Mouse (Mus musculus): ENCODE data around the gene Jakmip3. TPM values are rescaled to one million over a fixed set of nuclear protein-coding genes. Genes with fewer than 3 reads are reported as not detected.

Gene Jakmip3
- total RNA-seq, 2 experiments from 2014 or later: not detected

DNA sequence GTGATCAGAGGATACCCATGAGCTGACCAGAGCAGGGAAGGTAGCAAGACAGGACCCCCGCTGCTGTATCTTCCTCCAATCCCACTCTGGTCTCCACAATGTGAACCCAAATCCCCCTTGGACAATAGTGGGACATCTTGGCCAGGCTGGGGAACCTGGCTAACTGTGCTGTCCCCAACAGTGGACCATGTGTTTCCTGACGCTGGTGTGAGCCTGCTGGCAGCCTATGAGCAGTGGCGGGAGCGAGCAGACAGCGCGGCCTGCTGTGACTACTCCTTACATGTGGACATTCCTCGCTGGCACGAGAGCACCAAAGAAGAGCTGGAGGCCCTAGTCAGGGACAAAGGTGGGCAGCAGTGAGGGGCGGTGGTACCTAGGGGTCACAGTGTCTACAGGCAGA lies 151.2 kb downstream of the Jakmip3 start:
- no peak for ATAC-seq (replicated peaks; ENCODE audit: low FRiP score, low TSS enrichment, poor library complexity, severe bottlenecking)

DNA sequence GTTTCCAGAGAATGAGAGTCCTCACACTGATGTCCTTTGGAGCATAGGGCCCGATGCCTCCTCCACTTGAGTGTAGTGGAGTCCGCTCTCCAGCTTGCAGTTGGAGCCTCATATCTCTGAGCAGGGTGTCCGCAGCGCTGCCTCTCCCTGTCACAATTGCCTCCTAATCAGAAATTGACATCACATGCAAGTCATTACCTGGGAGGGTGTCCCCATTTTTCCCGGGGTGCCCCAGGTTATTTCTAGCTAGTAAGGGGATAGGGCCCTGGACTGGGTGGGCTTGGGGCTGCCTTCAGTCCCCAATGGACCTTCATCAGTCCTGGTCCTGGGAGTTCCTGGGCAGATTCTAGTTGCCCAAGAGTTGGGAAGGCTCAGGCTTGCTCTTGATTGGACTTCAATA lies 152.1 kb downstream of the Jakmip3 start:
- ATAC-seq (replicated peaks; ENCODE audit: low FRiP score, low TSS enrichment, poor library complexity, severe bottlenecking): no peak

DNA sequence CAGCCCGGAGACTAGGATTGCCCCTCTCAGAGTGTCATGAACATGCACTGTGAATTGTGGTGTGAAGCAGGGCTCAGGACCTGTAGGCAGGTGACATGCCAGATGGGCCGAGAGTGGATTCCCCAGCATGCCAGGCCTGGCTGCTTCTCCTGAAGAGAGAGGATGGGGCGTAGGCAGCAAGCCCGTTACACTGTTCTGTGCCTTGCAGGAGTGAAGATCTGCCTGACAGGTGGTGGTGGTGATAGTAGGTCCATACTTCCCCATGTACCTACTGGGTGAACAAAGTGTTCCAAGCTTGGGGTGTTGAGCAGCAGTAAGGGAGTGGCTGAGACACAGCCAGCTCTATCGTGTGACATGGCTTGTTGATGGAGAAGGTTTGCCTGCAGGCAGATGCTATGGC lies 152.6 kb downstream of the Jakmip3 start:
- ATAC-seq (replicated peaks; ENCODE audit: low FRiP score, low TSS enrichment, poor library complexity, severe bottlenecking): no peak

DNA sequence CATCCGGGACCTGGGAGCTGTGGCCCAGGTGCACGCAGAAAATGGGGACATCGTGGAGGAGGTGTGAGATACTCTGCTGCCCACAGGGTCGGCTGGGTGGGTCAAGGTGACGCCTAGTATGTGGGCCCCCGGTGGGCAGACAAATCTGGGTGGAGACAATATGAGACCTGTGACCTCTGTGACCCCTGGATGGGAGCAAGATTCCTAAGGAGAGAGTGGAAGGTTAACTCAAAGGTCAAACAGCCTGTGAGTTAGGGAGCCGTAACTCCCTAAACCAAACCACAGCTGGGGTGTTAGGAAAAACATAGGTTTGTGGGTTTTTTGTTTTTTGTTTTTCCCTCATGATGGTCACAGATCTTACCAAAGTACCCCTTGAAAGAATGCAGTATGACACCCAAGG lies 153.3 kb downstream of the Jakmip3 start:
- no peak for ATAC-seq (replicated peaks; ENCODE audit: low FRiP score, low TSS enrichment, poor library complexity, severe bottlenecking)

DNA sequence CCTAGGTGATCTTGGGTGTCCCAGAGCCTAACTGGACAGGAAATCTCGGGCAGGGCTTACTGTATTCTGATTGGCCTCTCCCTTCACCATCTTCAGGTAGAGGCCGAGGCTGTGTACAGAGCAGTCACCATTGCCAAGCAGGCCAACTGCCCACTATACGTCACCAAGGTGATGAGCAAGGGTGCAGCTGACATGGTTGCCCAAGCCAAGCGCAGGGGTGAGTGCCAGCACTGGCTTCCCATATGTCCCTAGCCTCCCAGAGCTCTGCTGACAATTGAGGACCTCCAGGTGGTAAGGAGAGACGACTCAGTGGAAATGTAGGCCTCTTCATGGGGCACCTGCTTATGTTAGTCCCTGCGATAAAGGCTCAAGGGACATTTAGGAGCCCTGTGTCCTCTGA lies 154.2 kb downstream of the Jakmip3 start:
- no peak for ATAC-seq (replicated peaks; ENCODE audit: low FRiP score, low TSS enrichment, poor library complexity, severe bottlenecking)

DNA sequence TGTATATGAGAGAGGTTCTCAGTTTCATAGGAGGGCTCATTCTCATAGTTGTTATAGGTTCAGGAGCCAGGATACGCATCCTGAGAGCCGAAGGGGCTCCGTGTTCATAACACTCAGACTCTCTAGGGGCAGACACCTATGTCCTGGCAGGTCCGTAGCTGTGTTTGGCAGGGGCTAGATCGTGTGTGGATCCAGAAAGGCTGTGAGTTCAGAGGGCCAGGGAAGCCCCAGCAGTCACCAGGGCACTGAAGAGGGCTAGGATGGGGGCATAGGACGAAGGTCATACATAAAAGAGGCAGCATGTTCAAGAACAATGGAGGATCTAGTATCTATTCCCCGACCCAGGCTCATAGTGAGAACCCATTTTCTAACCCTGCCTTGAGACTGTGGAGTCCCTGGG lies 154.8 kb downstream of the Jakmip3 start:
- no peak for ATAC-seq (replicated peaks; ENCODE audit: low FRiP score, low TSS enrichment, poor library complexity, severe bottlenecking)

DNA sequence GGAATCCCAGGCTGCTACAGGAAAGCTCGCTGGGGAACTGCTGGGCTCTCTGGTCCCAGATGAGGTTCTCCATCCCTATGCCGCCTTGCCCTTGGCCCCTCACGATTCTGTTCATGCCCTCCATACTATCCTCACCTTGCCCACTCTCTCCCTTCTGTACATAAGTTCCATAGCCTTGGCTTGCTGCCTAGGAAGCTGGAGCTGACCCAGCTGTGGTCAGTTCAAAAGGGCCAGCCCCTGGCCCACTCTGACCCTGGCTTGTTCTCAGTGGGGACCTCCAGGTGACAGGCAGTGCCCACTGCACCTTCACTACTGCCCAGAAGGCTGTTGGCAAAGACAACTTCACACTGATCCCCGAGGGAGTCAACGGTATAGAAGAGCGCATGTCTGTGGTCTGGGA lies 155.9 kb downstream of the Jakmip3 start:
- ATAC-seq (replicated peaks; ENCODE audit: low FRiP score, low TSS enrichment, poor library complexity, severe bottlenecking): no peak

DNA sequence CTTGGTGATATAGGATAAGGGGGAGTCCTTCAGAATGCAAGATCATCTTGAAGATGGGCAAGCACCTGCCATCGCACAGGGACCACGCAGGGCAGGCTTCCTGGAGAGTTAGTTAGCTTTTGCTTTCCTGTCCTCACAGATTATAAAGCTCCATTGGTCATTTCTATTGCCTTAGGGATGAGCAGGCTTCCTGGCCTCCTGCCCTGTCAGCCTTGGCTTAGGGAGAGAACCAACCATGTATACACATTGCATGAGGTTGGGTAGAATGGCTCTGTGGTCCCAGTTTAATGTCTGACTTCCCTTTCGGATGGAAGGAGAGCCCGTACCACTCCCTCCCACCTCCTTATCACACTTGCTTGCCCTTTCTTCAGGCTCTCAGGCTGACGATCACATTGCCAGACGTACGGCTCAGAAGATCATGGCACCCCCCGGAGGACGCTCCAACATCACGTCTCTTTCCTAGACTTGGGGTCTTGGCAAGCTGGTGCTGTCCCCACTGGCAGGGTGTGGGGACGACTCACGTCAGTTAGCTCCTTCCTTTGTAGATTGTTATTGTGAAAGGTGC lies 160.1 kb downstream of the Jakmip3 start:
- ATAC-seq (replicated peaks; ENCODE audit: low FRiP score, low TSS enrichment, poor library complexity, severe bottlenecking): no peak

DNA sequence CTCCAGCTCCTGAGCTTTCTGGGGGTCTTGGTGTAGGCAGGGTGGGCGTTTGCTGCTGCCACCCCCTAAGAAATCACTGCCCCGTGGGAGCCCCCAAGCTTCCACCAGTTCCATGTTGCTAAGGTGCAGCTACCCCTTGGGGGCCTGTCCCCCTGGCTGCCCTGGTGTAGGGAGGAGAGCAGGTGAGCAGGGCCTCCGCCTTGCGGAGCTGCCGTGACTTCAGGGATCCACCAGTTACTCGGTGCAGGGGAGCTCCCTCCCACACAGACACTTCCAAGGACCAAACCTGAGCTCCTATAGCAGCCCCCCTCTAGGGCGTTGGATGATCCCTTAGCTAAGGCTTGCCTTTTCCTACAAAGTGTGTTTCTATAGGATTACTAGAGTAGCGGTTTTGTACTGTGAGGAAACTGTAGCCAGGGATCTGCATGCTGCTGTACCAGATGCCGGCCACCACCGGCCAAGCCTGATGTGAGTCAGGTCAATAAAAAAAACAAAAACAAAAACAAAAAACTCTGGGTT lies 160.8 kb downstream of the Jakmip3 start:
- ATAC-seq (replicated peaks; ENCODE audit: low FRiP score, low TSS enrichment, poor library complexity, severe bottlenecking): no peak

DNA sequence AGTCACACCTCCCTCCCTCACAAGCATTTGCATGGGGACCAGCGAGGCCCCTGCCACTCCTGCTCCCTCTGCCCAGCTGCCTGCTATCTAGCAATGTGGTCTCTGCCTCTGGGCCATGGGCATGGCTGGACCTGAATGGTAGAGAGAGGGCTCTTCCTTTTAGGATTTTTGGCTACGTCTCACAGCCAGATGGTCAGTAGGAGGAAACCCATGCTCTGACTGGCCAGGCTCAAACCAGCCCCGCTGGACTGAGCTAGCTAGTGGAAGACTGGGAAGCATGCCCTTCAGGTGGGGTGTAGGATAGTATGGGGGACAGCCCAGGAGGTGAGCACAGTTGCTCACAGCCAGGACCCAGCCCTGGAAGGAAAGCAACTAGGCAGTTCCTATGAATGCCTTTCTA lies 161.3 kb downstream of the Jakmip3 start:
- no peak for ATAC-seq (replicated peaks; ENCODE audit: low FRiP score, low TSS enrichment, poor library complexity, severe bottlenecking)

DNA sequence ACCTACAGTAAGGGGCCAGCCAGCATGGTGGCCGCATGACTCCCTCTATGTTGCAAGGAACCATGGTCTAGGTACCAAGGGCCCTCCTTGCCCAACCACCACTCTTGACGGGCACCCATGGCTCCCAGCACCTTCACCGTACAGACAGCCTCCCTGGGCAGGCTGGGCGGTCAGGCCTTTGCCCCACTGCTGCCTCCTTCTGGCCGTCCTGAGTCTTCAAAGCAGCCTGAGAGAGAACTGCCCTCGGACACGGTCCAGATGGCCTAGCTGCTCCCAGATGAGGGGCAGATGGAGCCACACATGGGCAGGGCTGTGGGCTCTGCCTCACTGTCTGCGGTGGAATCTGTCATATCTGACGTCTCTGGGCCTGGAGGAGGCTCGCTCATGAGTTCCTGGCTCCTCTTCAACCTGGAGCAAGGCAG lies 163.4 kb downstream of the Jakmip3 start:
- no peak for ATAC-seq (replicated peaks; ENCODE audit: low FRiP score, low TSS enrichment, poor library complexity, severe bottlenecking)

DNA sequence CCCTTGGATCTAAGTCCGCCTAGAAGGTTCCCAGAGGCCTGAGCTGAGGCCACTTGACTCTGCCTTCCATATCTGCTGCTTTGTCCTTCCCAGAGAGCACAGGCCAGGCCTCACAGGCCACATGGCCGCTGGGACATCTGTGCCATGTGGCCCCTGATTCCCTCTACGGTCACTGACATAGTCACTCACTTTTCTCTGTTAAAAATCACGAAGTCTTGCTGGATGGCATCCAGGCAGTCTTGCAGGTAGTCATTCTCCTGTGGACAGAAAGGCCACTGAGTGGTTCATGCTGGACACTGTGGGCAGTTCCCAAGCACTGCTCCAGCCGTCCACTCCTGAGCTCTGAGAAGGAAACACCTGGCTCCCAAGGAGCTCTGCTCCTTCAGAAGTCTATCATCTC lies 164.5 kb downstream of the Jakmip3 start:
- no peak for ATAC-seq (replicated peaks; ENCODE audit: low FRiP score, low TSS enrichment, poor library complexity, severe bottlenecking)

DNA sequence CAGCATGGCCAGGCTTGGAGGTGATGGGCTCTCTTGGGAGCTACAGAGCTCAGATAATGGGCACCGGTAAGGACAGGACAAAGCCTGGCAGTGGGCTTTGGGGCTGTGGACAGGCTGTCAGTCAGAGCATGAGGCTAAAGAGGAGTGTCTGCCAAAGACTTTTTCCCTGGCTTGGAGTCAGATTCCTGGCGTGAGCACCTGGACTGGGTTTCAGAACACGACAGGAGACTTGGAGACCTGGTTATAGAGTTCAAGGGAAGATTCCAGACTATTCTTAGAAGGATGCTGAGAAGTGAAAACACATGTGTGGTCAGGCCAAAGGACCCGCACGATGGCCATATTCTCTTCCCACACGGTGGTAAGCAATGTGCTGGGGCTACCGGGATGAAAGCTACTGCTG lies 165.2 kb downstream of the Jakmip3 start:
- ATAC-seq (replicated peaks; ENCODE audit: low FRiP score, low TSS enrichment, poor library complexity, severe bottlenecking): no peak

DNA sequence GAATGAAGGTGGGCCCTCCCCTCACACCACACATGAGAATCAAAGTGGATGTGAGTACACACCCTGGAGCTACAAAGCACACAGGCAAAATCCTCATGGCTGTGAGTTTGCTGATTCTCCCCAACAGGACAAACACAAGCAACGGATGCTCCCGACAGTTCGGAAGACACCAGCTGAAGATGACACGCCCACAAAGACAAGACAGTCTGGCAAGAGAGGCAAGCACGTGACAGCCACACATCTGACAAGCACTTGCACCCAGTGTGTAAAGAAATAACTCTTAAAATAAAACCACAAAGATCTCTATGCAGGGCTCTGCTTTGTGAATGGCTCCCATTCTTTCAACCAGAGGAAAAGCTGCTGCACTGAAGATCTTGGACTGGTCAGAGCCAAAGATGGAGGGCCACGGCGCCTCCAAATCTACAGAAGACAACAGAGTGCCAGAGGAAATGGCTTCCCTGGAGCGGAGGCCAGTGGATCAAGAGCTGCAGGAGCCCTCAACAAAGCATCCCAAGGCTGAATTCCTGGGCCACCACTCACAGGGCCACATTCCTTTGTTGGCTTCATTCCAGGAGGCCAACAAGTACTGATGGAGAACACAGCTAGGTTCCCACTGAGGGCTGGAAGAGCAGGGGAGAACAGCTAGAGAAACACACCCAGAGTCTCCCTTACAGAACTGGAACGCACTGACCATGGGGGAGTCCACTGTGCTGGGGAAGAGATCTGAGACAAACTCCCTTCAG lies 167.5 kb downstream of the Jakmip3 start:
- no peak for ATAC-seq (replicated peaks; ENCODE audit: low FRiP score, low TSS enrichment, poor library complexity, severe bottlenecking)

DNA sequence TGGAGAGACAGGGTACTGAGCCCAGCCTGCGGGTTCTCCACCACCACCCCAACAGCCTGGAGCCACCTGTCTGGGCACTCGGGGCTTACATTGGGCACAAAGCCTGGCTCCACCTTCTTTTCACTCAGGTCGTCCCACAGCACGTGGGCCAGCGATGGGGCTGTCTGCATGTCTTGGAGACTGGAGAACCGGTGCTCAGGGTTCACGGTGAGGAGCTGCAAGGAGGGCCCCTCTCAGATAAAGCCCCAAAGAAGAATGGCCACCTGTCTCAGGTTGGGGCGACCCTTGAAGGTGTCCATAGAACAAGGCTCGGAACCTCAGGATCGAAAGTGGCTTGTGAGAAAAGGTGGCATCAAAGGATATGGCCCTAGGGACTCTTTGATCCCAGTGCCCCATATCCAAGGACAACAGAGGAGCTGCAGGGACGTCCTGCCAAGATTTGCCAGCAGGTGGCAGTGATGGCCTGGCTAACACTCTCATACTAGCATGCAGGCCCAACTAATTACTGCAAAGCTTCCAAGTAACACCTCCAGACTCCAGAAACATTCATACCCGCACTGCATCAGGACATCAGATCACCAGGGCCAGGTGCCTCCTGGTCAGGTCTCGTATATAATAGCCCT lies 178.7 kb downstream of the Jakmip3 start:
- ATAC-seq (replicated peaks; ENCODE audit: low FRiP score, low TSS enrichment, poor library complexity, severe bottlenecking): peak; percentile 98

DNA sequence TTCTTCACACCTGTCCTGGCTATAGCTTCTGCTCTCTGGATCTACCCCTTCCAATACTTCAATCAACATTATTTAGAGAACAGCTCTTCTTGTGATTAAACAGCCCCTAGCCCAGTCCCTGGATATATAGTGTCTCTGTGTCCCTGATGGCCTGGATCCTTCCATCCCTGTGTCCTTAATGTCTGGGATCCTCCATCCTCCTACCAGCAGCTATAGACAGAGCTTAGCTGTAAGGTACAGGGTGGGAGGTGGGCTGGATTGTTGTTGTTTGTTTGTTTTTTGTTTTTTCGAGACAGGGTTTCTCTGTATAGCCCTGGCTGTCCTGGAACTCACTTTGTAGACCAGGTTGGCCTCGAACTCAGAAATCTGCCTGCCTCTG lies 179.2 kb downstream of the Jakmip3 start:
- no peak for ATAC-seq (replicated peaks; ENCODE audit: low FRiP score, low TSS enrichment, poor library complexity, severe bottlenecking)

DNA sequence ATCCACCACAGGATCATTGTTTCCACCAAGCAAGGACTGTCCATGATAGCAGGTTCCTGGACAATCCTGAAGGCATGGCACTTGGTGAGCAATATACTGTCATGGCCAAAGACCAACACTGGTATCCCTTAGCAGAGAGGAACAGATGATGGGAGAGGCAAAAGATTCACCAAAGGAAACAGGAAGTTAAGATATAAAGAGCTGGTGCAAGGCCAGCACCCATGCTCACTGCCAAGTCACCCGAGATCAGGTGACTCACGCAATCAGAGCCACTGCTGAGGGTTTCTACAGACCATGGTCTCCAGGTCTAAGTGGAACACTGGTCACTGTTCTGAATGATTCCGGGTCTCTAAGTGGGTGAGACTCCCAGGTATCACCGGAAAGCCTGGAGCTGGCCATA lies 185.4 kb downstream of the Jakmip3 start:
- ATAC-seq (replicated peaks; ENCODE audit: low FRiP score, low TSS enrichment, poor library complexity, severe bottlenecking): no peak

DNA sequence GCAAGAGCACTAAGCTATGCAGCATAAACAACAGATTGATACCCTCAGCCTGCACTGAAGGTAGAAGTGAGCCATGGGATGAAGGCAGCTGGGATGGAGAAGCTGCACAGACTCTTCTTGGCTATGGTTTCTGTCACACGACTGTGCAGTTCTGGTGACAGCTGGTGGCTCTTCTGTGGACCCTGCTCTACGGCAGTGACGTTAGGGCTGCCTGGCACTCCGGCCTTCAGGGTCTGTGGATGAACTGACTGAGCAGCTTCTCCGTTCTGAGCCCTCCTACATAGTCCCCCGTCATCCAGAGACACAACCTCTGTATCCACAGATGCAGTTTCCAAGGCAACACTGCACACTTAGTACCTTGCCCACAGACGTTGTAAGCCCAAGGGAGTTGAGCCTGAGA lies 186.0 kb downstream of the Jakmip3 start:
- no peak for ATAC-seq (replicated peaks; ENCODE audit: low FRiP score, low TSS enrichment, poor library complexity, severe bottlenecking)

DNA sequence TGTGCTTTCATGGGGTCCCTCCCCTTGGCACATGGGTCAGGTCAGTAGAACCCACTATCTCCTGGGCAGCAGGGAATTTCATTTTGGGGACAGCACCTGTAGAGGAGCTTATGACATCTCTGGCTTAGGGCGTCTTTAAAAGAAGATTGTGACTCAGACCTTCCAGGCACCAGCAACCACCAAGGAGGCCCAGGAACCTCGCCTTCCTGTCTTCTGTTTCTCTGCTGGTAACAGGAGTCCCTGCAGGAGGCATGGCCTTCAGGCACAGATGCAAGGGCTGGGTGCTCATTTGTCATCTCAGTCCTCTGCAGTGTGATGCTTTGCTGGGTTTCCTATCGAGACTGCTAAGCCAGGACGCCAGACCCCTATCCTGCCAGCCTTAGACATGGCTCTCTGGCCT lies 188.5 kb downstream of the Jakmip3 start:
- no peak for ATAC-seq (replicated peaks; ENCODE audit: low FRiP score, low TSS enrichment, poor library complexity, severe bottlenecking)

DNA sequence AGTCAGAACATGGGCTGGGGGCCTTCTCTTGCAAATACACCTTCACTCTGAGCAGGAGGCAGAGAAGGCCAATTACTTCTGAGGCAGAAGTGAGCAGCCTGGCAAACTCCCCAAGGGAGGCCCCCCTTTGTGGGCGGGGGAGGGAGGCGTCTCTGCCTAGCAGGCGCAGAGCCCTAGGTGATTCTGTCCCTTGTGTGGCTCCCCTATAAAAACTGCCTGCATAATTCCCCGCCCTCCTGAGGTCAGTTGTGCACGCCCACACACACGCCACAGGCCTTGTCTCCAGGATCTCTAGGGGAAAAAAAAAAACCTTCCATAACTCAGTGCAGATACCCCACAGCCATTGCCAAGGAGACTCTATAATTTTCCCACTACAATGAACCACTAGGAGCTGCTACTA lies 189.8 kb downstream of the Jakmip3 start:
- no peak for ATAC-seq (replicated peaks; ENCODE audit: low FRiP score, low TSS enrichment, poor library complexity, severe bottlenecking)

DNA sequence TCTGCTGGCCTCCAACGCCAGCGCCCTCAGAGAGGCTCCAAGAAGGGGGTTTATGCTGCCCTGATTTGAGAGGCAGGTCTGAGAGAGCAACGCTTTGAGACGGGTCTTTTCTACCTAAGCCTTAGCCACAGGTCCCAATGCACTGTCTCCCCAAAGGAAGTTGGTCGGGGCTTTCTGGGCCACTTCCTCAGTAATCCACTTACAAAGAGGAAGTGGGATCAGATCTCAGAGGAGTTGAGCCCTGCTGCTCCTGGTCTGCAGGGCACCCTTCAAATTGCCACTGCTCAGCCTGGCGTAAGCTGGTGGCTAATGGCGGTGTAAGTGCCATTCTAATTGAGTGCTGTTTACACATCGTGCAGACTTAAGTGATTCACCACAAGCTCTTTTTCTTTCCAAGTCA lies 191.0 kb downstream of the Jakmip3 start:
- no peak for ATAC-seq (replicated peaks; ENCODE audit: low FRiP score, low TSS enrichment, poor library complexity, severe bottlenecking)

Data from megakaryocyte-erythroid progenitor cell, adult 5-6 weeks (primary cell).